Mouse (Mus musculus) heart, postnatal 10 days (tissue): ENCODE data around the gene Ankrd23. TPM values are rescaled to one million over a fixed set of nuclear protein-coding genes. Genes with fewer than 3 reads are reported as not detected.
A peak's percentile ranks its signal among the peaks of the same experiment; 100 is the strongest.

Experiments
- DNase-seq, 2 experiments: peaks; one replicate each; pipeline ENCODE4 v3.0.0; 2021
- intact Hi-C: fragments of 180-260 bp; cut with DNase I; formaldehyde crosslinking; loops from one replicate; pipeline ENCODE4 v1.15.1; 2025
- total RNA-seq, 2 experiments: library from RNA; stranded (reverse); gene quantifications; 2 replicates each; pipeline ENCODE4 v1.2.3; 2021

The Ankrd23 gene
- total RNA-seq, 2 experiments from 2014 or later: 189 to 244 TPM

GRCm38 (mm10) chr1:36564101-36564500, 27.4 kb upstream of the Ankrd23 start:
- intact Hi-C loops: no loop called here
- peak; percentile 66 to 70 for DNase-seq

- DNase-seq: no peak
- intact Hi-C loops: no loop called here
Measured at GRCm38 (mm10) chr1:36563632-36564031, 26.9 kb upstream of the Ankrd23 start.

- no peak for DNase-seq
- intact Hi-C loops: no loop called here
Measured at GRCm38 (mm10) chr1:36563197-36563596, 26.5 kb upstream of the Ankrd23 start.

- intact Hi-C loops: no loop called here
- no peak for DNase-seq
Measured at GRCm38 (mm10) chr1:36562388-36562787, 25.7 kb upstream of the Ankrd23 start.

- DNase-seq: no peak
- intact Hi-C loops: no loop called here
Measured at GRCm38 (mm10) chr1:36560903-36561302, 24.2 kb upstream of the Ankrd23 start.

GRCm38 (mm10) chr1:36559888-36560287, 23.2 kb upstream of the Ankrd23 start:
- no peak for DNase-seq
- intact Hi-C loops: no loop called here

DNA sequence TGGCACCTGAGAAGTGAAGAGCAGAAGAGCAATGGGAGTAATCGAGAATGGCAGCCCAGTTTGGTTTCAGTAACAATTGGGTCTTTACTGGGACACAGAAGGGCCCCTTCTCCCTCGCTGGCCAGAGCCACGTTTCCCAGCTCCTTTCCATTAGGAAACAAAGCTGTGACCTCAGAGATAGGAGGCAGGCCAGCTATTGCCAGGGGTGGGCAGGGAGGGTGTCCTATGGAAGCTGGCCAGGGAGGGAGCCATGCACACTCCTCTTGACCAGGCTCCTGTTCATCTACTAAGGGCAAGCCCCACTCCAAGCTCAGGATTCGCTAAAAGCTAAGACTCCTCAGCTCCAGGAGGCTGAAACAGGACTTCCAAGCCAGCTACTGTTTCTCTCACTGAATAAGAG, 22.6 kb upstream of the Ankrd23 start:
- intact Hi-C loops: no loop called here
- DNase-seq: no peak

GRCm38 (mm10) chr1:36558031-36558993, 21.6 kb upstream of the Ankrd23 start, which contains the start of gene Sema4c:
Gene Sema4c, minus strand, starts transcription at chr1:36558349.
- peak; percentile 82 to 83 for DNase-seq
- intact Hi-C loops: no loop called here

GRCm38 (mm10) chr1:36557457-36558011, 20.9 kb upstream of the Ankrd23 start:
- intact Hi-C loops: loop anchor here (2.0 kb wide), 1 partner anchor 77 kb away; no protein-coding TSS in a partner anchor
- peak; percentile 92 for DNase-seq

GRCm38 (mm10) chr1:36556553-36557456, 20.1 kb upstream of the Ankrd23 start:
- DNase-seq: peak; percentile 95 to 96
- intact Hi-C loops: loop anchor here (1.0 to 2.0 kb wide), 2 partner anchors 32 to 78 kb away; no protein-coding TSS in a partner anchor

GRCm38 (mm10) chr1:36555798-36556395, 19.2 kb upstream of the Ankrd23 start:
- peak in 1 of 2 experiments; percentile 60 for DNase-seq
- intact Hi-C loops: loop anchor here (1.0 to 2.0 kb wide), 2 partner anchors 33 to 79 kb away; no protein-coding TSS in a partner anchor

DNA sequence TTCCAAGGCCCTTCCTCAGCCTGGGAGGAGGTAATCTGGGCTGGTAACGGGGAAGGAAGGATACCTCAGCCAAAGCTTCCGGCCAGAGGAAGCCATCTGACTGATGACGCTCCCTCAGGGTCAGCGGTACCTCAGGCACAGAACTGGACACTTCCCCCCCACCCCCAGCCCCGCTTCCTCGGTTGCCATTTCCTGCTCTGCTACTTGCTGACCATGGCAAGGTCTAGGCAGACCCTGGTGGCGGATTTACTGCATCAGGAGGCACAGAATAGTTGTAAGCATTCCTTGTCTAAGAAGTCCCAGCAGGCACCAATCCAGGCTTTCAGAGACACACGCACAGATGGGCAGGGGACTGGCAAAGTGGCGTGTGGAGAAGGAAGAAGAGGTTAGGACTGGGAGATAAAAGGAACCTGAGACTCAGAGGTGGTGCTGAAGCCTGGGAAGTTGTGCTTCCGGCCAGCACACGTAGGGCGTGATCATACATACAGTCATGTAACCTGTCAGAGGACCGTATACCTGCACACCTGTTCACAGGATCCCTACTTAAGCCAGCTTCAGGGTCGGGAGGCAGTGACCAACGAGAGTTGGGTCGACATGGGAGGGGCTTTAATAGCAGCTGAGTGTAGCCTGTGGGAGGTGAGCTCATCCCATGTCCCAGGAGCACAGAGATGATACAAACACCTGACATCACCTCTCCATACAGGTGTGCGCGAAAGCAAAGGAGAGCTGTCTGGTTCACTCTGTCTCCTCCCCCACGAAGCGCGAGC, 18.1 kb upstream of the Ankrd23 start:
- intact Hi-C loops: no loop called here

GRCm38 (mm10) chr1:36552506-36552905, 15.8 kb upstream of the Ankrd23 start:
- DNase-seq: no peak
- intact Hi-C loops: no loop called here

More for the DNA sequence above, 18.1 kb upstream of the Ankrd23 start:
- no peak for DNase-seq

DNA sequence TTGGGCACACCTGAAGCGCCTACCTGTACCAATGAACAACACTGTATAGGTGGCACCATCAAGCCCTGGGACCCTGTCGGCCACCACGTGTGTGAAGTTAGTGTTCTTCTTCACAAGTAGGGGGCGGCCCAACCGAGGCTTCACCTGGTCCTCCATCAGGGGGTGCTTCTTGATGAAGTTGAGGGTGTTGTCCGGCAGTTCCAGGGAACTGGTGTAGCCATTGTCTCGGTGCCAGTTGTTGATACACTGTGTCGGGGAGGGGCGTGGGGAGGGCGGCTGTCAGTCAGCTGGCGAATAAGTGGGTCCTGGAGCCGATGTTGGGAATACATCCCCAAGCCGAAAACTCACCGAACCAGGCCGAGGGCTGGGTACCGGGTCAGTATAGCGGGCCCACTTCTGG, 15.2 kb upstream of the Ankrd23 start:
- DNase-seq: no peak
- intact Hi-C loops: no loop called here

DNA sequence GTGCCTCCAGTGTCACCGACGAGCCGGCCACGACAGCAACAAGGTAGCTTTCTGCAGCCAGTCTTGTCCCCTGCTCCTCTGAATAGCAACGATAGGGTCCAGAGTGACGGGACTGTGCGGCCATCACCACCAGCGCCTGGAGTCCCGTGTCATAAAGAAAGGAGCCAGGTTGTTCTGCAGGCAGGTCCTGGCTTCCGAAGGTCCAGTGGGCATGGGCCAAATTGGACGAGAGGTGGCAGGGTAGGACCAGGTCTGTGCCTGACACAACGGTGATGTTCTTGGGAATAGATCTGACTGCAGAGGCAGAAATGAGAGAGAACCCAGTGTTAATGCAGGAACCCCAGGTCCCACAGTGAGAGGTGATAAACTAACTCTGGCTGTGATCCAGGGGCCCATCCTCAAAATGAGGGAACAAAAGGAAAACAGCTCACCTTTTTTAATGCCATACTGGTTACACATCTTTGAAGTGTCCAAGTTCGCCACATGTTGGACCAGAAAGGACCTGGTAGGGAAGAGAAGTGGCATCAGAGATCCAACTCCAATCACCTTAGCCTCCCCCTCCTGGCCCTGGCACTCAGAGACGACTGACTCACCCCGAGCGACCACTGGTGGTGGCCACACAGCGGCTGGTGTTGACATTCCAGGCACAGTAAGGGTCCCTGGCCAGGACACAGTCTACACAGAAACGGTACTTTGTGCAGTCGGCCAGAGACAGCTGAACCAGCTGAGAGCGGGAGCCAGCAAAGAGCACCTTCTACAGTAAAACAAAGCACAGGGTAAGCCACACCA, 13.6 kb upstream of the Ankrd23 start:
- DNase-seq: no peak
- intact Hi-C loops: no loop called here

DNA sequence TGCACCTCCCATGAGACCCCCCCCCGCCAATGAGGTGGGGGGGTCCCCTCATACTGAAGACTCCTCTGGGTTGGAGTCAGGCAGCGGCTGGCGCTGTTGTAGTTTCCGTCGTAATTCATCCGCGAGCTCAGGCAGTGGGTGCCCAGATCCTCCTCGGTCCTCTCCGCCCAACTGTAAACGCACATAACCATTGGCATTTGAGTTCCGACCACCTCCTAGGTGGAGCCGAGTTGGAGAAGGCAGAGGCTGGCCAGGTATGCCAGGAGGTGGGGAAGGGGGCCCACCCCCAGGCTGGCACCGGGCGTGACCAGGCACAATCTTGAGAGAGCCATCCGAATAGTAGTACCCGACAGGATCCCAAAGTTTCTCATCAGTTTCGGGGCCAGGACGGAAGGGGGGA, 12.8 kb upstream of the Ankrd23 start:
- intact Hi-C loops: no loop called here
- DNase-seq: no peak

DNA sequence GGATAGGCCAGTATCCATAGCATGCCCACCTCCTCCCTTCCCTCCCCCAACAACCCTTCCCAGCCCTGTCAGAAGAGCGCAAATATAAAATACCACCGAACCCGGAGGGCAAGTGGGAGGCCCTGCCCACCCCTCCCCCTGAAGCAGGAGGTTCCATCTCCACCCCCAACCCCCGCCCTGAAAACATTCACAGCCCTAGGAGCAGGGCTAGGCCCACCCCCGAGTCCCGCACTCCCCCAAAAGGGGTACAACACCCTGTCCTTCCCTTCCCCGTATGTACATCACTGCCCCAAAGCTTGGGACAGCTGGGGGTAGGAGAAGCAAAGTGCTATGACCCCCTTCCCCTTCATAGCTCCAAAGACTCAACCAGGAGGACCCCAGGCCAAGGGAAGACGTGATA, 12.1 kb upstream of the Ankrd23 start:
- no peak for DNase-seq
- intact Hi-C loops: no loop called here

DNA sequence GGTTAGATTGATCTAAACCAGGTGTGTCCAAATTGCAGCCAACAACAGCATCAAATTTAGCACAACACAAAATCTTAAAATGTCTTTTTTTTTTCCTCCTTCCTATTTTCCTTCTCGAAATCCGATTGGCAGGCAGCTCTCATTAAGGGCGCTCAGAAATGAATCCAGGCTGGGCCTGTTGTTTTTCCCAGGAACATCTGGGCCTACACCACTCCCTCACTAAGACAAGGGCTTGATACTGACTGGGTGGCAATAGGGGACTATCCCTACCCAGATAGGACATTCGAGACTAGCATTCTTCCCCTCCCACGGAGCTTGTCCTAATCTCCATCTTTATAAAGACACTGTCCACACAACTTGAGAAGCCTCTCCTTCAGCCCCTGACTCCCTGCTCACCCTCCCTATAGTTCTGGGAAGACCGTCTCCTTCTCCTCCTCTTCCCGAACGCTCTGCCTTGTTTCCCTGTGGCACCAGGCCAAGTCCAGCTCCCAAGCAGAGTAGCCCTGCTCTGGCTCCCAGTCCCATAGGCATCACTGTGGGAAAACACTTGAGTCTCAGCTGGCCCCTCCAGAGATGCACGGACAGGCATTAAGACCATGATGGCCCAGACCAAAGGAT, 11.4 kb upstream of the Ankrd23 start:
- intact Hi-C loops: loop anchor here (1.0 to 2.0 kb wide), 4 partner anchors 87 to 197 kb away; no protein-coding TSS in a partner anchor
- peak in 1 of 2 experiments; percentile 73 for DNase-seq
